Mouse (Mus musculus) midbrain, embryonic 16.5 days (tissue): ENCODE data around the gene Vmn1r195. TPM values are rescaled to one million over a fixed set of nuclear protein-coding genes. Genes with fewer than 3 reads are reported as not detected.
"Not testable (repeated sequence)": the region's sequence is repeated elsewhere in the genome, so short reads cannot be mapped to it uniquely, and the experiment has no call there.

Source experiments
- ATAC-seq: fragments of 200-750 bp; cut with Nextera tagmentation; 2 replicates; pipeline ENCODE4 v1.8.0; 2017; ENCODE audit warnings: moderate TSS enrichment
- H3K27ac ChIP-seq: fragments of 300-500 bp; sonication (generic); 2 replicates; pipeline ENCODE4 v1.5.1; 2014; ENCODE audit warnings: mild to moderate bottlenecking, low read length, mixed read lengths
- H3K27me3 ChIP-seq: fragments of 300-500 bp; sonication (generic); 2 replicates; pipeline ENCODE4 v1.6.1; 2014; ENCODE audit warnings: low read depth, low read length, mixed read lengths; ENCODE audit not compliant: control insufficient read depth, insufficient read depth
- H3K36me3 ChIP-seq: fragments of 300-500 bp; sonication (generic); 2 replicates; pipeline ENCODE4 v1.6.1; 2014; ENCODE audit warnings: mild to moderate bottlenecking, low read length, moderate library complexity, mixed read lengths; ENCODE audit not compliant: control insufficient read depth, insufficient read depth
- H3K4me1 ChIP-seq: fragments of 300-500 bp; sonication (generic); 2 replicates; pipeline ENCODE4 v1.6.1; 2014; ENCODE audit warnings: mild to moderate bottlenecking, low read length, mixed read lengths; ENCODE audit not compliant: control insufficient read depth, insufficient read depth
- H3K4me2 ChIP-seq: fragments of 300-500 bp; sonication (generic); 2 replicates; pipeline ENCODE4 v1.6.1; 2014; ENCODE audit warnings: mild to moderate bottlenecking, low read length, mixed read lengths
- H3K4me3 ChIP-seq: fragments of 300-500 bp; sonication (generic); 2 replicates; pipeline ENCODE4 v1.5.1; 2014; ENCODE audit warnings: low read depth, mild to moderate bottlenecking, low read length, moderate library complexity, mixed read lengths
- H3K9ac ChIP-seq: fragments of 300-500 bp; sonication (generic); 2 replicates; pipeline ENCODE4 v1.6.1; 2014; ENCODE audit warnings: low read depth, low read length, mixed read lengths
- H3K9me3 ChIP-seq: fragments of 300-500 bp; sonication (generic); replicated peaks from 2 replicates; pipeline ENCODE4 v1.6.1; 2014; ENCODE audit warnings: mild to moderate bottlenecking, low read length, mixed read lengths; ENCODE audit not compliant: control insufficient read depth, poor library complexity, severe bottlenecking
- WGBS: fragments of 180-500 bp; shearing (Covaris S2); extraction: QIAGEN DNeasy Blood & Tissue Kit; methylation state at CpG from one replicate; pipeline ENCODE4 v1.1.7; 2014; 5-methylcytosine and 5-hydroxymethylcytosine counted together
- polyA plus RNA-seq: library from polyadenylated mRNA; unstranded; fragments of >200 nt; fragmentation: Nextera tagmentation; extraction: Ambion mirVana; gene quantifications from 2 replicates; pipeline ENCODE4 v1.2.1, GENCODE M21; 2015

Gene Vmn1r195
- polyA plus RNA-seq: not detected in 2 replicates

GRCm38 (mm10) chr13:22270222-22270621 is at the start of gene Vmn1r195:
TSS of gene Vmn1r195 (plus strand) at chr13:22270522.
- not testable (repeated sequence) for H3K27ac ChIP-seq, ATAC-seq, H3K27me3 ChIP-seq, H3K4me2 ChIP-seq, H3K36me3 ChIP-seq, H3K4me3 ChIP-seq, H3K9me3 ChIP-seq, H3K4me1 ChIP-seq, H3K9ac ChIP-seq
- WGBS: 90% methylated on average over 1 of the region's 1 CpGs

DNA sequence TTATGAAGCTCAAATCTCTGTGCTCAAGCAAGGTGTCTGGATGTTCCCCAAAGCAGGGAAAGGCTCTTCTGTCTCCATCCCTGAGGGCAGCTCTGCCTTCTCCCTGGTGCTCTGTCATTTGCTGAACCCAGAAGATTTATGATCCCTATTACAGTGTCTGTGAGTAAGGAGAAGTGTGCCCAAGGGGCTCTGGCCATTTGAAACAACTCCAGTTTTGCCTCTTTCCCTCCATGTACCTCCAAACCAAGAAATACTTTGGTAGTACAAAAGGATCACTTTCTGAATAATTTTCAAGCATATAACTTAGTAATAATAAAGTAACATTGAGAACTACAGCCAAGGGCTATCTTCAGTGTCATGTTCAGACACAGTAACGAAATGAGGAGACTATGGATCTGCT is 47.3 kb upstream of the Vmn1r195 start, which contains the start of gene Vmn1r193:
Gene Vmn1r193, minus strand, starts transcription at position 101 of the 400 bp plus-strand sequence.
- not testable (repeated sequence) for H3K36me3 ChIP-seq, H3K27ac ChIP-seq, H3K27me3 ChIP-seq, H3K4me3 ChIP-seq, ATAC-seq, H3K9ac ChIP-seq, H3K4me2 ChIP-seq, H3K4me1 ChIP-seq, H3K9me3 ChIP-seq
- 88% methylated on average over 1 of the region's 1 CpGs for WGBS

- Histone ChIP-seq H3K4me3 (no peak within 1 kb of the TSS), H3K4me2 (no peak within 1 kb of the TSS), H3K9ac (no peak within 1 kb of the TSS), H3K9me3 (no peaks in the 10 kb centered on the region), H3K27ac (no peak within 1 kb of the TSS), H3K36me3 (no peaks in the 10 kb centered on the region), H3K27me3 (no peaks in the 10 kb centered on the region), H3K4me1 (no peaks in the 10 kb centered on the region)
- 66% methylated on average over 1 of the region's 1 CpGs for WGBS
- no peak for ATAC-seq
Measured at GRCm38 (mm10) chr13:22243915-22244314, 26.4 kb upstream of the Vmn1r195 start, which contains the start of gene Vmn1r194. TSS of gene Vmn1r194 (plus strand) at chr13:22244215.

DNA sequence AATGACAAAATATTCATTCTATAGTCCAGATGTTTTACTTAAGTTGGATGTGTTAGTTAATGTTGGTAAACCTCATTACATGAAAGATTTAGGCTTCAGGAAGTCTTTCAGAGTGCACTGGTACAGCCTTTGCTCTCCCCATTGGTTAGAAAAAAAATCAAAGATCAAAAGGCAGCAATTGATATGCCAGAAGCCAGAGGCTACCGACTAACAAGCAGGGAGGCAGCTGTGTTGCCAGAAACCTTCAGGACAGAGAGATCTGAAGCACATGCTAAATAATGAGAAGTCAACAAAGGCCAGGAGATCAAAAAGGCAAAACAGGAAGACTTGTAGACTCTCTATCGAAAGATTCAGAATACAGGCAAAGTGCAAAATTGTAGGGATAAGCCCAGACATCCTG is 1.4 kb downstream of the Vmn1r195 start:
- H3K4me1 ChIP-seq: peaks cover 2% of the 10 kb centered on the region; the same call in 1 of the 2 replicates
- H3K4me3 ChIP-seq: no peak overlapping the region
- H3K36me3 ChIP-seq: no peaks in the 10 kb centered on the region
- H3K9ac ChIP-seq: no peak overlapping the region
- H3K9me3 ChIP-seq: no peaks in the 10 kb centered on the region
- ATAC-seq: peak; percentile 89
- H3K4me2 ChIP-seq: no peak overlapping the region
- no peak overlapping the region for H3K27ac ChIP-seq
- WGBS: 32% methylated on average over 2 of the region's 2 CpGs
- H3K27me3 ChIP-seq: no peaks in the 10 kb centered on the region

DNA sequence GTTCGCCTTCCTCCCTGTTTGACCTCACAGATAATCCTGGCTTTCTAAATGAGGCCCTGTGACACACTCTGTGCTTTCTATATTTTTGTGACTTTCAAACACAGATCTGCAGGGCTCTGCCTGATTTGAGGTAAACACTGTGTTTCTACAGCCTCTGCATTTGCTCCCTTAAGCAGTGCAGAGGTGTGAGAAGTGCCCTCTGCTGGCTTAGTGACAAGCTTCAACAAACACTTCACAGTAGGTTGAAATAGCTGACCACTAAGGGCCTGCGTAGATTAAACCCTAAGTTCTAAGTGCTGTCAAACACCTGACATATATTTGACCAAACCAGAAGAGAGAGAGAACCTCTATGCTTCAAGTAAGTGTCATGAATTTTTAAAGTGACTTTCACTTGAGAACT is 14.3 kb downstream of the Vmn1r195 start:
- no peaks in the 10 kb centered on the region for H3K4me1 ChIP-seq
- H3K27ac ChIP-seq: no peak overlapping the region
- H3K4me2 ChIP-seq: no peak overlapping the region
- no peaks in the 10 kb centered on the region for H3K36me3 ChIP-seq
- WGBS: 77% methylated on average over 2 of the region's 2 CpGs
- H3K4me3 ChIP-seq: no peak overlapping the region
- no peaks in the 10 kb centered on the region for H3K9me3 ChIP-seq
- no peaks in the 10 kb centered on the region for H3K27me3 ChIP-seq
- H3K9ac ChIP-seq: no peak overlapping the region
- no peak for ATAC-seq

DNA sequence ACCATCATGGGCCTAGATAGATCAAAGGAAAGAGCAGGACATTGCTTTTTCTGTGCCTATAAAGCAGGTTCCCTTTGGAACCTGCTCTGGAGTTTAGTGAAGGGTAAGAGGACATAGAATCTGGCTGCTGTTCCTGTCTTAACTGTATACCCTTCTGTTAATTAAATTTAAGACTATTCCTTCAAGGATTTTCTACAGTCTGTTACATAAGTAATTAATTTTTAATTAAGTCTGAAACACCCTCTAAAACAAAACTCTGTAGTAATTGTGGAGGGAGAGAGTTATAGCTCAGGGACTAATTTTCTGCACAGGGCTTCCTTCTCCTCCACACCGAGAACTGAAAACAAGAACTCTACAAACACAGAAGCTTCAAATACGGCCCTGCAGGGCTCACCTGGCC is 19.3 kb downstream of the Vmn1r195 start, which contains the start of gene Vmn1r196:
Gene Vmn1r196, plus strand, starts transcription at position 301 of the 400 bp plus-strand sequence.
- Histone ChIP-seq H3K27me3 (no peaks in the 10 kb centered on the region), H3K27ac (no peak within 1 kb of the TSS), H3K9me3 (no peaks in the 10 kb centered on the region), H3K4me3 (no peak within 1 kb of the TSS), H3K4me2 (no peak within 1 kb of the TSS), H3K36me3 (no peaks in the 10 kb centered on the region), H3K9ac (no peak within 1 kb of the TSS), H3K4me1 (no peaks in the 10 kb centered on the region)
- WGBS: 73% methylated on average over 2 of the region's 2 CpGs
- no peak for ATAC-seq

GRCm38 (mm10) chr13:22308075-22308474 is 37.8 kb downstream of the Vmn1r195 start:
- not testable (repeated sequence) for H3K9ac ChIP-seq, H3K4me3 ChIP-seq, ATAC-seq, H3K27me3 ChIP-seq, H3K9me3 ChIP-seq, H3K4me1 ChIP-seq, H3K27ac ChIP-seq, H3K4me2 ChIP-seq, H3K36me3 ChIP-seq
- WGBS: 86% methylated on average over 5 of the region's 5 CpGs

GRCm38 (mm10) chr13:22315361-22315760 is 45.0 kb downstream of the Vmn1r195 start:
- Histone ChIP-seq H3K9me3 (no peaks in the 10 kb centered on the region), H3K4me3 (no peak overlapping the region), H3K9ac (no peak overlapping the region), H3K4me2 (no peak overlapping the region), H3K27me3 (no peaks in the 10 kb centered on the region), H3K36me3 (no peaks in the 10 kb centered on the region), H3K4me1 (no peaks in the 10 kb centered on the region), H3K27ac (no peak overlapping the region)
- WGBS: 80% methylated on average over 2 of the region's 2 CpGs
- no peak for ATAC-seq

DNA sequence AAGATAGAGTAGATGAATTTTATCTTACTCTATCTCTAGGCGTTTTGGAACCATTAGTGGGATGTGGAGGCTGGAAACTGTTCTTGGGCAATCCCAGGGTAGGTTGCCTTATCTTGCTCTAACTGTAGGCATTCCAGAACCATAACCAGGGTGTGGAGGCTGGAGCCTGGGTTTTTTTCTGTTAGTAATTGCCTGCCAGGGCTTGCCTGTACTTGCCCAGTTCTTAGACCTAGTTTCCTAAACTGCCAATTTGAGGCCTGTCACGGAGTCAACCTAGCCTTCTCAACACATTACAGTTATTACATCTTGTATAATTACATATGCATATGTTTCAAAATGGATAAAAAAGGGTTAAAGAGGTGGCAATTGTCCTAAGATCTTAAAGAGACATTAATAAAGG is 47.0 kb downstream of the Vmn1r195 start:
- ATAC-seq: no peak
- Histone ChIP-seq H3K4me1 (no peaks in the 10 kb centered on the region), H3K9ac (no peak overlapping the region), H3K4me2 (no peak overlapping the region), H3K27me3 (no peaks in the 10 kb centered on the region), H3K9me3 (no peaks in the 10 kb centered on the region), H3K4me3 (no peak overlapping the region), H3K36me3 (no peaks in the 10 kb centered on the region), H3K27ac (no peak overlapping the region)
- WGBS: 88% methylated on average over 2 of the region's 2 CpGs
